Mouse (Mus musculus) MN1 (cell line): ENCODE results near the gene Calm3.

Experiments
- DNase-seq: peaks from one replicate; pipeline ENCODE4 v3.0.0-alpha.2; 2016; ENCODE audit warnings: low spot score

The Calm3 gene

GRCm38 (mm10) chr7:16914453-16915343 is 9.2 kb downstream of the Calm3 start:
- DNase-seq = no peak

- peak; percentile 85 for DNase-seq
Observed at GRCm38 (mm10) chr7:16913806-16914452, 10.0 kb downstream of the Calm3 start.

- no peak for DNase-seq
Observed at GRCm38 (mm10) chr7:16912360-16912759, 11.6 kb downstream of the Calm3 start.

- DNase-seq = no peak
Observed at GRCm38 (mm10) chr7:16911904-16912303, 12.0 kb downstream of the Calm3 start.

- DNase-seq = no peak
Observed at GRCm38 (mm10) chr7:16909909-16910308, 14.0 kb downstream of the Calm3 start.

GRCm38 (mm10) chr7:16908859-16909258 is 15.1 kb downstream of the Calm3 start:
- no peak for DNase-seq

GRCm38 (mm10) chr7:16908367-16908766 is 15.5 kb downstream of the Calm3 start:
- no peak for DNase-seq

GRCm38 (mm10) chr7:16907842-16908241 is 16.1 kb downstream of the Calm3 start:
- DNase-seq = no peak

- peak; percentile 60 for DNase-seq
Observed at GRCm38 (mm10) chr7:16906889-16907559, 16.9 kb downstream of the Calm3 start.

- DNase-seq = no peak
Observed at GRCm38 (mm10) chr7:16906281-16906680, 17.6 kb downstream of the Calm3 start, which contains the start of gene Ptgir. TSS of gene Ptgir (plus strand) at chr7:16906490.

- DNase-seq = no peak
Observed at GRCm38 (mm10) chr7:16905491-16906021, 18.4 kb downstream of the Calm3 start.

GRCm38 (mm10) chr7:16904120-16904675 is 19.7 kb downstream of the Calm3 start:
- DNase-seq = peak; percentile 73

GRCm38 (mm10) chr7:16903439-16903955 is 20.4 kb downstream of the Calm3 start:
- DNase-seq = no peak

GRCm38 (mm10) chr7:16900526-16900925 is 23.4 kb downstream of the Calm3 start:
- peak; percentile 61 for DNase-seq

- DNase-seq = no peak
Observed at GRCm38 (mm10) chr7:16895511-16895910, 28.4 kb downstream of the Calm3 start.

- DNase-seq = peak; percentile 88
Observed at GRCm38 (mm10) chr7:16895000-16895399, 28.9 kb downstream of the Calm3 start.

GRCm38 (mm10) chr7:16894279-16894678 is 29.6 kb downstream of the Calm3 start:
- no peak for DNase-seq

GRCm38 (mm10) chr7:16893612-16894011 is 30.3 kb downstream of the Calm3 start:
- DNase-seq = no peak

- no peak for DNase-seq
Observed at GRCm38 (mm10) chr7:16892352-16892730, 31.6 kb downstream of the Calm3 start.

GRCm38 (mm10) chr7:16891641-16892351 is 32.1 kb downstream of the Calm3 start, which contains the start of gene Gng8:
TSS of gene Gng8 (plus strand) at chr7:16891786.
- peak; percentile 89 for DNase-seq

- DNase-seq = peak; percentile 88
Observed at GRCm38 (mm10) chr7:16890944-16891343, 33.0 kb downstream of the Calm3 start.
